Mouse (Mus musculus) liver, embryonic 14.5 days (tissue): ENCODE measurements around the gene Rimklb.
"Not testable (repeated sequence)": the region's sequence is repeated elsewhere in the genome, so short reads cannot be mapped to it uniquely, and the experiment has no call there.

Experiments
- CTCF ChIP-seq: IDR thresholded peaks from 2 replicates; pipeline ENCODE4 v1.5.1; 2016; ENCODE audit warnings: antibody characterized with exemption, low read depth, control low read depth
- EP300 ChIP-seq: IDR thresholded peaks from 2 replicates; pipeline ENCODE4 v1.6.1; 2016; ENCODE audit warnings: antibody characterized with exemption, low read depth

DNA sequence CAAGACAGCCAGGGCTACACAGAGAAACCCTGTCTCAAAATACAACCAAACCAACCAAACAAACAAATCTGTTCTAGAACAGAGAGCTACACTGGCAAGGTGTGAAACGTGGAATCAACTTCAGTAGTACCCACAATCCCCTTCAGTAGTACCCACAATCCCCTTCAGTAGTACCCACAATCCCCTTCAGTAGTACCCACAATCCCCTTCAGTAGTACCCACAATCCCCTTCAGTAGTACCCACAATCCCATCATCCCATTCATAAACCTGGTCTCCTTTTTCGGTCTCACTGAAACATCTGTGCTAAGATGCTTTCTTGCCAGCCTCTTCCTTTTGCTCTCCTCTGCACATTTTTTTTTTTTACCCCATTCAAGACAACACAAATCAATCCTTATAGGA lies 17.2 kb upstream of the Rimklb start:
- TF ChIP-seq CTCF, EP300: not testable (repeated sequence)
